Mouse (Mus musculus): Measurements from ENCODE around the gene Gm20219.

Gene Gm20219

GRCm38 (mm10) chr17:56552781-56553363 lies 1.3 kb downstream of the Gm20219 start:
- peak; percentile 72 to 89 for DNase-seq (ENCODE audit: low spot score in 2 of 2)

GRCm38 (mm10) chr17:56551841-56552581 lies 2.2 kb downstream of the Gm20219 start:
- no peak for DNase-seq (ENCODE audit: low spot score in 2 of 2)

- DNase-seq (ENCODE audit: low spot score in 2 of 2) = no peak
These were observed 3.3 kb downstream of the Gm20219 start for GRCm38 (mm10) chr17:56550784-56551475.

- no peak for DNase-seq (ENCODE audit: low spot score in 2 of 2)
These were observed 5.5 kb downstream of the Gm20219 start for GRCm38 (mm10) chr17:56548605-56549105.

- DNase-seq (ENCODE audit: low spot score in 2 of 2) = peak in 1 of 2 experiments; percentile 56
These were observed 6.2 kb downstream of the Gm20219 start for GRCm38 (mm10) chr17:56547846-56548604.

GRCm38 (mm10) chr17:56547116-56547845 lies 6.9 kb downstream of the Gm20219 start:
- DNase-seq (ENCODE audit: low spot score in 2 of 2) = peak in 1 of 2 experiments; percentile 60

GRCm38 (mm10) chr17:56546576-56546975 lies 7.6 kb downstream of the Gm20219 start:
- DNase-seq (ENCODE audit: low spot score in 2 of 2) = peak in 1 of 2 experiments; percentile 49

GRCm38 (mm10) chr17:56545945-56546344 lies 8.2 kb downstream of the Gm20219 start:
- DNase-seq (ENCODE audit: low spot score in 2 of 2) = peak in 1 of 2 experiments; percentile 48

- DNase-seq (ENCODE audit: low spot score in 2 of 2) = peak in 1 of 2 experiments; percentile 56
These were observed 9.3 kb downstream of the Gm20219 start for GRCm38 (mm10) chr17:56544699-56545387.

- DNase-seq (ENCODE audit: low spot score in 2 of 2) = peak; percentile 10 to 56
These were observed 10.4 kb downstream of the Gm20219 start for GRCm38 (mm10) chr17:56543684-56544224.

GRCm38 (mm10) chr17:56542736-56543135 lies 11.5 kb downstream of the Gm20219 start:
- DNase-seq (ENCODE audit: low spot score in 2 of 2) = no peak

- DNase-seq (ENCODE audit: low spot score in 2 of 2) = peak in 1 of 2 experiments; percentile 54
These were observed 13.6 kb downstream of the Gm20219 start for GRCm38 (mm10) chr17:56540562-56540975.

- peak in 1 of 2 experiments; percentile 54 for DNase-seq (ENCODE audit: low spot score in 2 of 2)
These were observed 16.3 kb downstream of the Gm20219 start for GRCm38 (mm10) chr17:56537912-56538311.

GRCm38 (mm10) chr17:56536874-56537273 lies 17.3 kb downstream of the Gm20219 start:
- DNase-seq (ENCODE audit: low spot score in 2 of 2) = no peak

- peak in 1 of 2 experiments; percentile 13 for DNase-seq (ENCODE audit: low spot score in 2 of 2)
These were observed 18.0 kb downstream of the Gm20219 start for GRCm38 (mm10) chr17:56536192-56536591.

GRCm38 (mm10) chr17:56524943-56525342 lies 29.2 kb downstream of the Gm20219 start:
- no peak for DNase-seq (ENCODE audit: low spot score in 2 of 2)

GRCm38 (mm10) chr17:56522744-56523143 lies 31.4 kb downstream of the Gm20219 start:
- no peak for DNase-seq (ENCODE audit: low spot score in 2 of 2)

GRCm38 (mm10) chr17:56515690-56516410 lies 38.3 kb downstream of the Gm20219 start:
- DNase-seq (ENCODE audit: low spot score in 2 of 2) = no peak

- DNase-seq (ENCODE audit: low spot score in 2 of 2) = no peak
These were observed 39.3 kb downstream of the Gm20219 start for GRCm38 (mm10) chr17:56514916-56515315.

Measured in spleen, postnatal 4 days (tissue).